Mouse (Mus musculus) midbrain, embryonic 11.5 days (tissue): ENCODE measurements around the gene Yme1l1. TPM values are rescaled to one million over a fixed set of nuclear protein-coding genes. Genes with fewer than 3 reads are reported as not detected.
A peak's percentile ranks its signal among the peaks of the same experiment; 100 is the strongest.

Source experiments
- ATAC-seq: fragments of 200-750 bp; cut with Nextera tagmentation; 2 replicates; pipeline ENCODE4 v1.8.0; 2017; ENCODE audit warnings: moderate TSS enrichment, moderate library complexity; ENCODE audit not compliant: low FRiP score
- DNase-seq: peaks from one replicate; pipeline ENCODE4 v3.0.0; 2015; ENCODE audit warnings: low spot score; ENCODE audit errors: missing footprints
- H3K27ac ChIP-seq: fragments of 300-500 bp; sonication (generic); 2 replicates; pipeline ENCODE4 v1.5.1; 2014; ENCODE audit warnings: low read depth, low read length
- H3K27me3 ChIP-seq: fragments of 300-500 bp; sonication (generic); 2 replicates; pipeline ENCODE4 v1.6.1; 2014; ENCODE audit warnings: mild to moderate bottlenecking, low read length, moderate library complexity, mixed read lengths; ENCODE audit not compliant: control insufficient read depth, insufficient read depth
- H3K36me3 ChIP-seq: fragments of 300-500 bp; sonication (generic); 2 replicates; pipeline ENCODE4 v1.6.1; 2014; ENCODE audit warnings: mild to moderate bottlenecking, low read length, moderate library complexity, mixed read lengths; ENCODE audit not compliant: control insufficient read depth, insufficient read depth
- H3K4me1 ChIP-seq: fragments of 300-500 bp; sonication (generic); 2 replicates; pipeline ENCODE4 v1.6.1; 2014; ENCODE audit warnings: low read length; ENCODE audit not compliant: control insufficient read depth, insufficient read depth
- H3K4me2 ChIP-seq: fragments of 300-500 bp; sonication (generic); 2 replicates; pipeline ENCODE4 v1.6.1; 2014; ENCODE audit warnings: mild to moderate bottlenecking, moderate library complexity
- H3K4me3 ChIP-seq: fragments of 300-500 bp; sonication (generic); 2 replicates; pipeline ENCODE4 v1.5.1; 2014; ENCODE audit warnings: low read depth, low read length
- H3K9ac ChIP-seq: fragments of 300-500 bp; sonication (generic); 2 replicates; pipeline ENCODE4 v1.6.1; 2014; ENCODE audit warnings: low read length
- H3K9me3 ChIP-seq: fragments of 300-500 bp; sonication (generic); 2 replicates; pipeline ENCODE4 v1.6.1; 2016; ENCODE audit warnings: low read length; ENCODE audit not compliant: control insufficient read depth
- WGBS: fragments of 180-500 bp; shearing (Covaris S2); extraction: QIAGEN DNeasy Blood & Tissue Kit; methylation state at CpG from one replicate; pipeline ENCODE4 v1.1.7; 2014; 5-methylcytosine and 5-hydroxymethylcytosine counted together
- polyA plus RNA-seq: library from polyadenylated mRNA; unstranded; fragments of >200 nt; fragmentation: Nextera tagmentation; extraction: Ambion mirVana; gene quantifications from 2 replicates; pipeline ENCODE4 v1.2.1, GENCODE M21; 2014

Yme1l1 gene
- polyA plus RNA-seq, 1 experiment from 2014 or later, result 87.5 TPM

- no peaks in the 10 kb centered on the region for H3K36me3 ChIP-seq
- H3K27me3 ChIP-seq, result no peaks in the 10 kb centered on the region
- no peaks in the 10 kb centered on the region for H3K4me1 ChIP-seq
- no peak within 1 kb of the TSS for H3K9ac ChIP-seq
- H3K4me3 ChIP-seq, result no peak within 1 kb of the TSS
- ATAC-seq (no peak), DNase-seq (no peak)
- H3K27ac ChIP-seq, result no peak within 1 kb of the TSS
- no peaks in the 10 kb centered on the region for H3K9me3 ChIP-seq
- no peak within 1 kb of the TSS for H3K4me2 ChIP-seq
- WGBS, result 79% methylated on average over 15 of the region's 15 CpGs
Measured at GRCm38 (mm10) chr2:23207070-23207526, 50.9 kb downstream of the Yme1l1 start, which contains the start of gene 4931423N10Rik. 4931423N10Rik (plus strand) TSS chr2:23207476.

- Histone ChIP-seq H3K4me2 (no peak overlapping the region), H3K27me3 (no peaks in the 10 kb centered on the region), H3K4me1 (no peaks in the 10 kb centered on the region), H3K9ac (no peak overlapping the region), H3K4me3 (no peak overlapping the region), H3K36me3 (no peaks in the 10 kb centered on the region), H3K9me3 (no peaks in the 10 kb centered on the region), H3K27ac (no peak overlapping the region)
- DNase-seq, result no peak
- WGBS, result 83% methylated on average over 5 of the region's 5 CpGs
- ATAC-seq, result no peak
Measured at GRCm38 (mm10) chr2:23213661-23214060, 57.5 kb downstream of the Yme1l1 start.

DNA sequence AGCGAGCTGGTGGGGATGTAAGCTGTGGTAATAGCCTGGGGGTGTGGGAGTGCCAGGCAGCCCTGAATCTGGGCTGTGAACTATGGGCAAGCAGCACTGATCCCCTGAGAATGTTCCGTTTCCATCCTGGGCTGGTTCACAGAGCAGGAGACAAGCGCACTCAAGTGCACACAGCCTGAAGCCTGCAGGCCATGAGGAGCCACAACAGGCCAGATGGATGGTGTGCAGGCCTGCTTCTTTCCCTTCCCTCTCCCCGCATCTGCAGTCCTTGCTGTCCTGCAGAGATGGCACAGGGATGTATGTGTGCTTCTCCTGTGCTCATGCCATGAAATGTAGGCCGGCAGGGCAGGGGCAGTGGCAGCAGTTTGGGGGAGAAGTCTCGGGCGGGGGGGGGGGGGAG is 69.0 kb downstream of the Yme1l1 start:
- DNase-seq, result no peak
- no peak overlapping the region for H3K4me3 ChIP-seq
- H3K4me1 ChIP-seq, result no peaks in the 10 kb centered on the region
- H3K27ac ChIP-seq, result no peak overlapping the region
- H3K36me3 ChIP-seq, result no peaks in the 10 kb centered on the region
- no peaks in the 10 kb centered on the region for H3K9me3 ChIP-seq
- WGBS, result 67% methylated on average over 6 of the region's 7 CpGs
- no peak for ATAC-seq
- H3K9ac ChIP-seq, result no peak overlapping the region
- H3K4me2 ChIP-seq, result no peak overlapping the region
- H3K27me3 ChIP-seq, result no peaks in the 10 kb centered on the region

GRCm38 (mm10) chr2:23228463-23228862 is 72.3 kb downstream of the Yme1l1 start:
- ATAC-seq, result no peak
- Histone ChIP-seq H3K9ac (no peak overlapping the region), H3K27me3 (no peaks in the 10 kb centered on the region), H3K4me2 (no peak overlapping the region), H3K27ac (no peak overlapping the region), H3K9me3 (no peaks in the 10 kb centered on the region), H3K4me1 (no peaks in the 10 kb centered on the region), H3K36me3 (no peaks in the 10 kb centered on the region), H3K4me3 (no peak overlapping the region)
- no peak for DNase-seq
- WGBS, result 65% methylated on average over 2 of the region's 2 CpGs

- peak; percentile 92 for ATAC-seq
- peak overlapping the region; percentile 42 for H3K4me3 ChIP-seq
- no peaks in the 10 kb centered on the region for H3K4me1 ChIP-seq
- no peaks in the 10 kb centered on the region for H3K9me3 ChIP-seq
- H3K36me3 ChIP-seq, result no peaks in the 10 kb centered on the region
- H3K4me2 ChIP-seq, result peak overlapping the region; percentile 38
- no peaks in the 10 kb centered on the region for H3K27me3 ChIP-seq
- no peak overlapping the region for H3K27ac ChIP-seq
- WGBS, result under 1% methylated on average over 25 of the region's 50 CpGs
- H3K9ac ChIP-seq, result peak overlapping the region; percentile 51; the same call in 1 of the 2 replicates
- DNase-seq, result peak; percentile 91
Measured at GRCm38 (mm10) chr2:23234065-23234773, 78.0 kb downstream of the Yme1l1 start.

Other genes starting within 250 kb of the Yme1l1 start
- gene Abi1, start 116.1 kb upstream of the Yme1l1 start, polyA plus RNA-seq, result 40.6 and 47.3 TPM in 2 replicates
- gene Acbd5, start 88.2 kb upstream of the Yme1l1 start, polyA plus RNA-seq, result 42.2 and 45.7 TPM in 2 replicates
- 11.7 and 14.3 TPM in 2 replicates for gene Mastl, start 345 bp upstream of the Yme1l1 start, polyA plus RNA-seq
- gene 4931423N10Rik, start 51.1 kb downstream of the Yme1l1 start, polyA plus RNA-seq, result not detected in 2 replicates
- gene Nxph2, start 164.9 kb downstream of the Yme1l1 start, polyA plus RNA-seq, result 0.08 and 0.15 TPM in 2 replicates